ENCODE assay signal across 8 mouse cellular contexts in the genomic region with DNA sequence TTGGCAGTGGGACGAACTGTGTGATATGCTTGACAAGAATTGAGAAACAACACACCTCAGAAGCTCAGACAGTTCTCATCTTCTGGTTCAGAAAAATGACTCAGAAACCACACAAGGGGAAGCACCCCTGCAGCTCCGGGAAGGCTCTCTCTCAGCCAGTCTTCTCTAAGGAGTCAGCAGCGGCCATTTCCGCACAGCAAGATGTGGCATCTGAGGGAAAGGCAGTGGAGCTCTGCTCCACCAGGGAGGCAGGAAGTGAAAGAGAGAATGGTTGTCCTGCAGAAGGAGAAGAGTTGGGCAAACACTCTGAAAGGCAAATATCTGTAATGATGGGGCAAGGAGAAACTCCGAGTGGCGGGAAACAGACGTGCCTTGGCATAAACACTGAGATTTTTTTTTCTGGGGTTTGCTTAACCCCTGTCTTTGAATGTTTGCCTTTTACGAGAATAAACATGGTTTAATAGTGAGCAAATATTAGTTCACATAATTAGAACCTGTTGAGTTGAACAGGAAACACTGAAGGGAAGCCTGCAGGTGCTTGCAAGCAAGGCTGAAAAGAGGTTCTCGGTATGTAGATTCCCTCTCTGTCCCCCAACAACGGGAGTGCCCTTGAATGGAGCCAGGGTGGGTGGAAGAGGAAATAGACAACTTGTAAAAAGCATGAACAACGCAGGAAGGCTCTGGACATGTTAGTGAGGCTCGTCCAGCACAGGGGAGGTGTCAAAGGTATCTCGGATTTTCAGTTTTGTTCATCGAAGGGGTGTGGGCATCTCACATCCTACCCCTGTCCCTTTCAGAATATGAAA.
A peak's percentile ranks its signal among the peaks of the same experiment; 100 is the strongest.
DNase-seq lines count a peak whose midpoint lies in the region; ATAC-seq and TF ChIP-seq lines count a peak whose summit lies in the region.

No protein-coding gene starts in this region.

- H3K36me3 ChIP-seq in liver, postnatal 0 days (replicated peaks; ENCODE audit: insufficient read depth, low read length), result no peaks in the 10 kb centered on the region
- no peaks in the 10 kb centered on the region for H3K36me3 ChIP-seq in spleen, adult 2 months (ENCODE audit: control insufficient read depth, insufficient read depth, low read length)

- ATAC-seq in inflammation-experienced regulatory T-cells, adult 6 months, result peak; percentile 83
- ATAC-seq in liver, postnatal 0 days, result peak; percentile 53

- no peaks in the 10 kb centered on the region for H3K27me3 ChIP-seq in liver, postnatal 0 days (ENCODE audit: insufficient read depth, low read length)
- H3K27me3 ChIP-seq in spleen, adult 2 months (ENCODE audit: control insufficient read depth, insufficient read depth, low read length), result no peaks in the 10 kb centered on the region

- peak; percentile 62 to 64 for DNase-seq in adrenal gland, adult (ENCODE audit: inconsistent age in 2 of 2, low spot score in 1 of 2)
- no peak for DNase-seq in adrenal gland, postnatal 25 days
- peak; percentile 41 to 54 for DNase-seq in urinary bladder, adult 18-20 months (ENCODE audit: low spot score in 2 of 2)
- DNase-seq in urinary bladder, postnatal 4 days (ENCODE audit: low spot score in 2 of 2), result no peak
- DNase-seq in liver, postnatal 0 days, result peak; percentile 53
- DNase-seq in spleen, adult 2 months (ENCODE audit: low read depth in 1 of 2, low spot score in 2 of 2), result peak; percentile 69 to 79
- DNase-seq in cerebellum, adult 9-11 months, result no peak

- H3K9me3 ChIP-seq in liver, postnatal 0 days (ENCODE audit: low read length), result no peaks in the 10 kb centered on the region

- peak overlapping the region; percentile 76 for H3K27ac ChIP-seq in liver, postnatal 0 days (ENCODE audit: low read depth)
- peak overlapping the region; percentile 95 for H3K27ac ChIP-seq in spleen, adult 2 months (ENCODE audit: insufficient read depth, low read length)

- H3K9ac ChIP-seq in liver, postnatal 0 days (replicated peaks), result 0 out of 2 replicates have a peak overlapping the region, but pooled peaks have one; percentile 3

- no peak for TF ChIP-seq CTCF in liver, postnatal 0 days (IDR thresholded peaks at IDR 0.05; ENCODE audit: low read depth)
- no peak for TF ChIP-seq CTCF in spleen, adult 2 months (IDR thresholded peaks at IDR 0.05; ENCODE audit: extremely low read depth, insufficient read depth, insufficient read length, insufficient replicate concordance)

- H3K4me2 ChIP-seq in liver, postnatal 0 days (ENCODE audit: low read depth, low read length), result peak overlapping the region; percentile 54

- peak overlapping the region; percentile 32 for H3K4me3 ChIP-seq in liver, postnatal 0 days (ENCODE audit: low read depth, low read length)
- peak overlapping the region; percentile 63 for H3K4me3 ChIP-seq in spleen, adult 2 months (ENCODE audit: extremely low read depth, insufficient read depth, insufficient read length)

- 8% methylated on average over 14 of the region's 14 CpGs for WGBS in liver, postnatal 0 days (ENCODE audit: insufficient replicate concordance)
- 8% methylated on average over 14 of the region's 14 CpGs for WGBS in spleen, adult 2 months

- peaks cover 23% of the 10 kb centered on the region for H3K4me1 ChIP-seq in liver, postnatal 0 days (ENCODE audit: insufficient read depth)
- peaks cover 9% of the 10 kb centered on the region; the same call in 1 of the 2 replicates for H3K4me1 ChIP-seq in spleen, adult 2 months (ENCODE audit: control insufficient read depth, insufficient read depth, insufficient read length)

- peak; percentile 46; the same call in 1 of the 2 replicates for TF ChIP-seq POLR2A in spleen, adult 2 months (IDR thresholded peaks at IDR 0.05; ENCODE audit: low read depth, low read length)

- TF ChIP-seq EP300 in liver, postnatal 0 days (IDR thresholded peaks at IDR 0.05; ENCODE audit: low read depth), result no peak

Comparison
In these comparisons a context has a peak if more than half of its experiments do, and no peak if none do; other contexts are left out.
1. DNase-seq: peak in adrenal gland, adult (2 of 2), urinary bladder, adult 18-20 months (2 of 2), liver, postnatal 0 days (single experiment) and spleen, adult 2 months (2 of 2); none in adrenal gland, postnatal 25 days (single experiment), urinary bladder, postnatal 4 days (0 of 2) and cerebellum, adult 9-11 months (single experiment).